Mouse (Mus musculus): ENCODE results near the gene Polr3g.
A peak's percentile ranks its signal among the peaks of the same experiment; 100 is the strongest.
"Not testable (repeated sequence)": the region's sequence is repeated elsewhere in the genome, so short reads cannot be mapped to it uniquely, and the experiment has no call there.

Gene Polr3g

DNA sequence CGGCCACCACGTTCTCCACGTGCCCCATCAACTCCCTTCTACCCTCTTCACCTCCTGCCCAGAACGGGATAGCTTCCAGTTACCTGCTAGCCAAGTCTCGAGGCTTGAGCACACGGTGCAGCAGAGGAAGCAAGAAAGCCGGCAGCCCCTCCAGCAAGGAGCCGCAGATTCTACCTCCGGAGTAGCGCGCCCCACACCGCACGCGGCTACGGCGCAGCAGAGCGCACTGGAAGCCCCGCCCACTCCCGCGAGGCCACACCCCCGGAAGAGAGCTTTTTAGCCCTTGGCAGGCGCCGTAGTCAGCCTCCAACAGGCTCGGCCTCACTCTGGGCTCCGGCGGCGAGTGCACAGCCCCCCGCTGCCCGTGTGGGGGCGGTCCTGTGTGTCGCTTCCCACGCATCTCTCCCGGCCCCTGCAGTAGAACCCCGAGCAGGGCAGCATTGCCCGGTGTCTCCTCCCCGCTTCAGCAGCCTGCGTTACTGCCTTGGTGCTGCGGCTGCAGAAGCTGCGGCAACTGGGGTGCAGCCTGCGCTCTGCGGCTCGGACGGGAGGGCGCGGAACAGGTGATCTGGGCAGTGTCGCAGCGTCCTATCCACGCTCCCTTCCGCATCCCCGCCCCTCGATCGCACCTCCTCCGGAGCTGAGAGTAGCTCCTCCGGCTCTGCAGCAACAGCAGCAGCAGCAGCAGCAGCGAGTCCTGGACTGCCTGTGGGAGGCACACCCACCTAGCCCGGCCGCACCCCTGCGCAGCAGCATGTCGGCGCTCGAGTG is at the start of gene Polr3g, which contains the start of gene Mblac2:
Gene Polr3g (minus strand): TSS at position 239 of the 771 bp plus-strand sequence.
Gene Mblac2 (plus strand): TSS at position 567 of the 771 bp plus-strand sequence.
- DNase-seq (ENCODE audit: low spot score in 2 of 2) = peak; percentile 91 to 93

DNA sequence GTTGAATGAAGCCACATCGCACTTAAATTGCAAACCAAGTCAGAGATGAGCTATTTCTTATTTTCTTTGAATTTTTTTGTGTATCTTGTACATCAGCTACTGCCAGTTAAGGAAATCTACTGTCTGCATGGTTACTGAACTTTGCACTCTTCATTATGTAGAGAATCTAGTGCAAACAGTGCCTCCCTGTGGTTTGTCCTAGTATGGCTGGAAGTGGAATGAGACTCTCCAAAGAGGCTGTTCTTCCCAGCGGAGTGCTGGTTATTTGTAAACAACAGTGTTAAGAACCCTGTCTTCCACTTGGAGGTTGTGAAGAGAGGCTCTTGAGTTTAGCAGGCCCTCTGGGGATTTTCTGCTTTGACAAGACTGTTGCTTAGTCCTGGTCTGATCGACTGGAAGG is 49.6 kb upstream of the Polr3g start:
- no peak for DNase-seq (ENCODE audit: low spot score in 2 of 2)

DNA sequence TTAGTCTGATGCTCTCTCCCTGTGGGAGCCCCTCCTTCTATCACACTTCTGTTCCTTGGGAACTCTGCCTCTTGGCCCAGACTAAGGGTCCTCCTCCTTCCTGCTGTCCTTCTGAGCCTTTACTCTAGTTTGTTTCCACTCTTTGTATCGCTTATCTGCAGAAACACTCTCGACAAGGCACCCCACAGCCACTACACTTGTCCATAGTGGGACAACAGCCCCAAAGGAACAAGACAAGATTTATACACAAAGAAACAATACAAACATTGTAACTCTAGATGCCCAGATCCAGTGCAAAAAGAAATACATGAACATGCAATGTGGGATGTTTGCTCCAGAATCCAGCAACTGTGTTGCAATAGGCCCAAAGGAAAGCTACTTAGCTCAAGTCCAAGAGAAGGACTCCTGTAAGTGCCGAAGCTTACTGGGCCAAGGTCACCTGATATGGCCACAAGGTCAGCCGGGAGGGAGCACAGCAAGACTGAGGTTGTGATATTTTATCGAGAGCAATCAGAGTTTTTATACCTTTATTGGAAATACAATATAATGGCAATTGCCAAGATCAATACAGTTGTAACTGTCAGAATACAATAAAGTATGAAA is 46.3 kb upstream of the Polr3g start:
- peak; percentile 28 to 38 for DNase-seq (ENCODE audit: low spot score in 2 of 2)

DNA sequence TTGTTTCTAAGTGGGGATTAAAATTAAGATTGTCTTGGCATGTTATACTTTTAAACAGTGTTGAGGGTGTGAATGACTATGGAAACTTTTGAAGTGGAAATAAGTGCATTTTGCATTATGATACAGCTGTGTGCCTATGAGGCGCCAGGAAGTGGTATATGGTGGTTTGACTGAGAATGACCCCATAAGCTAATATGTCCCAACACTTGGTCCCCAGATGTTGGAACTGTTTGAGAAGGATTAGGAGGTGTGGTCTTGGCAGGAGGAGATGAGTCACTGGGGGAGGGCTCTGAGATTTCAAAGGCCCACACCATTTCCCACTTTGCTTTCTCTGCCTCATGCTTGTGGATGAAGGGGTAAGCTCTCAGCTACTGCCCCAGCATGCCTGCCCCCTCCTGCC is 44.5 kb upstream of the Polr3g start:
- DNase-seq (ENCODE audit: low spot score in 2 of 2) = no peak

DNA sequence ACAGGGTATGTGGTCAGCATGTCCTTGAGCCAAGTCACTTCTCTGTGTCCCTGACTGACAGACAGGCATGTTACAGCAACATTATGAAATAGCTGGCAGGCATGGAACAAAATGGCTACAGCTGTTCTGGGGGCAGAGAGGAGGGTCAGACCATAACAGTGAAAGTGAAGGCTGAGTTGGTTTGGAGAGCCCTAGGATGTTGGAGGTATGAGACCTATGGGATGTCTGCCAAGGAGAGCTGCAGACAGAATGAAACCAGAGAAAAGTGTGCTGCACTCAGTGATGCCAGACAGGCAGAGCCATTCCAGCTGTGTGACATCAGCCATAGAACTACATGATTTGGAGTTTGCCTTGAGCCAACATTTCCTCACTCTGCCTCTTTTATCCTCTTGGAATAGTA is 44.1 kb upstream of the Polr3g start:
- DNase-seq (ENCODE audit: low spot score in 2 of 2) = peak; percentile 4 to 19

DNA sequence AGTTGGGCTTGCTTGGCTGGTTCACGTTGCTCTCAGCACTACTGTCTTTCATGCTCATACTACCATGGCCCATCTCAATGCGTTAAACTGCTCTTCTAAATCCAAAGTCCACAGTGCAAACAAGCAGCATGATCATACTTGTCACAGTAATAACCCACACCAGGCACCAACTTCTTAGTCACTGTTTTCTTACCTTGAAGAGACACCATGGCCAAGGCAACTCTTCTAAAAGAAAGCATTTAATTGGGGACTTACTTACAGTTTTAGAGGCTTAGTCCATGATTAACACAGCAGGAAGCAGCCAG is 33.2 kb upstream of the Polr3g start:
- DNase-seq (ENCODE audit: low spot score in 2 of 2) = no peak

DNA sequence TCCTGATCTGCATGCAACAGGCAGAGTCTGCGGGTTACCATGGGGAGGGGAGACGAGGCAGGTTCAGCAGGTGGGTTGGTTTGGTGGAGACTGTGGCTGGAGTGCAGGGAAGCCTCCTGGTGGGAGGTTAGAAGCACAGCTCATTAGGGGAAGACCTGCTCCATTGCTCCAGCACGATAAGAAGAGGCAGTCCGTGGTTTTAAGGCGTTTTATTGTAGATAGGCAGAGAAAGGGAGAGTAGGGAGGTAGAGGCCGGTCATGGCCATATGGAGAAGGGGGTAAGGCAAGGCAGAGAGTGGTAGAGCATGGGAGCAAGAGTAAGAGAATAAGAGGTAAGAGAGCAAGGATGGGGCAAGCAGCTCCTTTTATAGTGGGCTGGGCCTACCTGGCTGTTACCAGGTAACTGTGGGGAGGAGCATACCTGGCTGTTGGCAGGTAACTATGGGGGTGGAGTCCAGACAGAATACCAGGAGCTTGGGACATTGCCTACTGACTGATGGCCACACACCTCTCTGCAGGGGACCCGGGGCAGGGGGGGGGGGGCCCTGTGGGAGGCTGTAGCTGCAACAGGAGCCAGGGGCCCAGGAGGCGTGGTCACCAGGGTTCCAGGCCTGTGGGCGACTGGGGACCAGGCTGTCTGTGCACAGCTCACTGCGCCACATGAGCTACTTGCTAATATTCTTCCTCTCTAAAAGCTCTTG is 32.7 kb upstream of the Polr3g start:
- no peak for DNase-seq (ENCODE audit: low spot score in 2 of 2)

DNA sequence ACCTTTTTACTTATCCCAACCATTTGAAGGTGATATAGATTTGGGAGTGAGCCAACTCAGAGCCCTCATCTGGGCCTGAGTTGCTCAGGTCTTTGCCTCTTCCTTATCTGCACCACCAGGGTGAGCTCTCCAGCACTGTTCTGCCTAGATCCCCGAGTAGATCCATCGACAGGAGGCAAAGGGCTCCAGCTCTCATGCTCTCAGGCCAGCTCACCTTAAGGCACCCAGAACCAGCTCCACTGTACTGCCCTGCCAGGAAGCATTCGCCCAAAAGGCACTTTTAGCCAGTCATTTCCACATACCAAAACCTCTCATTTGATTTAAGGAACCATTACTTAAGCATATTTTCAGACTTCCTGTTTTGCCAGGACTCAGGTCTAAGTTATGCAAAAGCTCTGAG is 30.1 kb upstream of the Polr3g start:
- peak in 1 of 2 experiments; percentile 2 for DNase-seq (ENCODE audit: low spot score in 2 of 2)

DNA sequence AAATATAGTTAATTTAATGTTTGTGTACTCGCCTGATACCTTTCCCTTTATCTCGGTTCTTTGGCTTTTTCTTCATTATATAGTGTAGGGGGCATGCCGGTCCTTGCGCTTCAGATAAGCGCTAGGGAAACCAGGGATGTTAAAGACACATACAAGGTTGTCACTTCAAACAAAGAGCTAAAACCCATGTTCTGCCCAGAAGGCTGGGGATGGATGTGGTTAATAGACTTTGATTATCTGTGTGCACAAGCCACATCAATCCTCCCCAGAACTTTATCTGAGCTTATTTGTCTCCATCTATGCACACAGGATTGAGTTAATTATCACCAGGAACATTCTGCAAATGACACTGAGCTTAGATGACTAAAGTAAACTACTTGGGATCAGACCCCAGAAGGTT is 25.8 kb upstream of the Polr3g start:
- no peak for DNase-seq (ENCODE audit: low spot score in 2 of 2)

DNA sequence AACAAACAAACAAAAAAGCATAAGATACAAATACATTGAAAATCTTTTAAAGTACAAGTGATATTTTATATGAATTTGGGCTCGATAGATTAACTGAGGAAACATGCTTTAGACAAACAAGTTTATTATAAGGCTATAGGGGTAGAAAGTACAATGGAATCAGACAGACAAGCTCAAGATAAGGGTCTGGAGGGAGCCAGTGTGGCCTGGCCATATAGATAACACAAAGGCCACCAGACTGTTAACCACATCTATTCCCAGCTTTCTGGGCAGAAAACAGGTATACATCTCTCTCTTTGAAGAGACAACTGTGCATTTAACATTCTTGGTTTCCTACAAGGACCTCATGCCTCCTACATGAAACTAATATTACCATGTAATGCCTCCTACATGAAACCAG is 19.5 kb upstream of the Polr3g start:
- no peak for DNase-seq (ENCODE audit: low spot score in 2 of 2)

DNA sequence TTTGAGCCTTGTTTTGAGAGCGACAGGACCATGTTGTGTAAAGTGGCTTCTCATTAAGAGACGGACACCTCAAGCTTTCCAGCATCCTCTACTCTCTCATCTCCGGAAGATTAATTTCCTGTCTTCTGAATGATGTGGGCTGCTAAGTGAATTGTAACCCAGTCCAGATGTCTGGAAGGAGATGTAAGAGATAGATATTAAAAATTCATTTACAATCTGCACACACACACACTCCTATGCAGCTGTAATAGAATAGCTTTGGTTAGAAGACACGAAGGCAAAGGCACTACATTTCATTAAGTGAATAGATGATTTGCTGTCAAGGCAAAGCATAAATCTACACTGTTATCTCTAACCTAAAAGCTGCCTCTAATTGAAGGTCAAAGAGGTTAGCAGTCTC is 18.3 kb upstream of the Polr3g start:
- DNase-seq (ENCODE audit: low spot score in 2 of 2) = no peak

DNA sequence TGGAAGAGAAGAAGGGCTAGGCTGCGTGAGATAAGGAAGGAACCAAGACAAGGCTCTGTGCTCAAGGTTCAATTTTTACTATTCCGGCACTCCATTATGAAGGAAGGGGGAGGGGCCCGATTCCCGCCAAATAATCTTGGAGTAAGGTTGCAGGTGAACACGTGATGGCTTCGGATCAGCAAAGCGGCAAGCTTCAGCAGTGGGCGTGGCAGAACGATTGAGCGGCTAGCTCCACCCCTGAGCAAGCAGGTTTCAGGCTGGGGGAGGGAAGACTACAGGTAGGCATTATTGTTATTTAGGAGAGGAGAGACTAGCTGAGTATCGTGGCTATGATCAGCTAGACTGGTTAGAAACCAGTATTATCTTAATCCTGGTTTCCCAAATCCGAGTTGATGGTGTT is 17.3 kb upstream of the Polr3g start:
- DNase-seq (ENCODE audit: low spot score in 2 of 2) = not testable (repeated sequence)

DNA sequence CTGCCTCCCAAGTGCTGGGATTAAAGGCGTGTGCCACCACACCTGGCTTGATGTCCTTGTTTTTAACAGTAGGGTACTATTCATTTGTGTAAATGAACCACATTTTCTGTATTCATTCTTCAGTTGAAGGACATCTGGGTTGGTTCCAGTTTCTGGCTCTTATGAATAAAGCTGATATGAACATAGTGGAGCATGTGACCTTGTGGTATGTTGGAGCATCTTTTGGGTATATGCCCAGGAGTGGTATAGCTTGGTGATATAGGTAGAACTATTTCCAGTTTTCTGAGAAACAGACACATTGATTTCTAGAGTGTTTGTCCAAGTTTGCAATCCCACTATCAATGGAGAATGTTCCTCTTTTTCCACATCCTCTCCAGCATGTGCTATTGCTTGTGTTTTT is 3.1 kb upstream of the Polr3g start:
- no peak for DNase-seq (ENCODE audit: low spot score in 2 of 2)

DNA sequence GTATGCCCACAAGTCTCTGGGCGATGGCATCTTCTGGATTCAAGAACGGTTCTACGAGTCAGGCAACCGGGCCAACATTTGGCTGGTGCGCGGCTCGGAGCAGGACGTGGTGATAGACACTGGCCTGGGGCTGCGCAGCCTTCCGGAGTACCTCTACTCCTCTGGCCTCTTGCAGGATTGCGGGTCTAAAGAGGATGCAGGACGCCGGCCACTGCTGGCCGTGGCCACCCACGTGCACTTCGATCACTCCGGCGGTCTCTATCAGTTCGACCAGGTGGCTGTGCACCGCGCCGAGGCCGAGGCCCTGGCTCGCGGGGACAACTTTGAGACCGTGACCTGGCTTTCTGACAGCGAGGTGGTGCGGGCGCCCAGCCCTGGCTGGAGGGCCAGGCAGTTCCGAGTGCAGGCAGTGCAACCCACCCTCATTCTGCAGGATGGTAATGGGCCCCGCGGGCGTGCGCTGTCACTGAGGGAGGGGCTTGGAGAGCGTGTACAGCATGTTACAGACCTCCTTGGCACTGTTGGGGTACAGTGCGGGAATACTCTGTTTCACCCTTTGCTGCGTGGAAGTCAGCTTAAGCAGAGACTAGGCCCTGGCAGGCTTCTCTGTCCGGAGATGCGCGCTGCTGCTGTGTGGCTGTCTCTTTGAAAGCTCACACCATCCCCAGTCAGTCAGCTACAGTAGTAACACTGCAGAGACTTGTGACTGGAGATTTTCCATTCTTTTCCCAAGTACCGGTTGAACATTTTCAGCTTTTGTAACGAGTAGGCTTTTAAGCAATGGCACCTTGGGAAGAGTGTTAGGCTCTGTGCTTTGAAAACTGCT is 946 bp upstream of the Polr3g start:
- DNase-seq (ENCODE audit: low spot score in 2 of 2) = peak in 1 of 2 experiments; percentile 20

DNA sequence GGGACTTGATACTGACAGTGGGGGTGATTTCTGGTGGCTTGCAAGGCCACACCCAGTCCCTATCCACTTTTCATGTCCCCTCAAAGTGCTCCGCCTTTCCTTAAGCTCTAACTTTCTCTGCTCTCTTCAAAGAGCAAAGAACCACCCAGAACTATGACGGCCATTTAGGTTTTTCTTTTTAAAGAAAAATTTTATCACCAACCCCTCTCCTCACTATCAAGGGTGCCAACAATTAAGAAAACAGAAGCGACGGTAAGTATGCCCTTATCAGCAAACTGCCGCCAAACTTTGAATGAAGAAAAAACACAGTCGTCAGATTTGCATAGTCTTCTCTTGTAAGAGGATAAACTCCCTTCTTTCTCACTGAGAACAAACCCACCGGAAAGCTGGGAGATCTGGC is 547 bp downstream of the Polr3g start:
- DNase-seq (ENCODE audit: low spot score in 2 of 2) = no peak

DNA sequence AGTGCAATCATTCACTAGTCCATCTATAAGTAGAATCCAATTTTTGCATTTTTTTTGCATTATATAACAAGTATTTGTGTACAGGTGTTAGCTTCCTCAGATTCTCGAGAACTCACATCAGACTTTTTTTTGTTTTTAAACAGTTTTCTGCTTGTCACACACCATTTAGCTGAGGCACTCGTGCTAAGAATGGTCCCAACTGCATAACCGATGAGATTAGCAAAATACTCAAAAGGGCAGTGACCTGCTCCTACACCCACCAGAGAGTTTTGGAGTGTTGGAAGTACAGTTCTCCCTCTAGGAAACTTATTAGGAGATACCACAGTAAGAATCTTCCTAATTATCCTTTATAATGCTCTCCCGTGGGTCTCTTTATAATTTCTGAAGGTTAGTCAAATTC is 1.0 kb downstream of the Polr3g start:
- DNase-seq (ENCODE audit: low spot score in 2 of 2) = no peak

DNA sequence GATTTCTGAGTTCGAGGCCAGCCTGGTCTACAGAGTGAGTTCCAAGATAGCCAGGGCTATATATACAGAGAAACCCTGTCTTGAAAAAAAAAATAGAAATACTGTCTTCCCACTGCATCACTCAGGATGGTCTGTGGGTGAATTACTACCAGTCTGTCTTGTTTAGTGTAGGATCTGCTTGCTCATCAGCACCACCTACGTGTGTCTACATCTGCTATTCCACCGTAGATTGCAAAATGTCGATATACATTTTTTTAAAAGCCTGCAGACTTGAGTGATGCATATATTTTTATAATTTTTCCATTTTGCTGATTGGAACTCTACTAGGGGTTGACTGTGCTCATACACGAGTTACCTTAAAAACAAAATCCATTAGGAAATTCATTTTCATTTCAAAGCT is 4.5 kb downstream of the Polr3g start:
- DNase-seq (ENCODE audit: low spot score in 2 of 2) = no peak

DNA sequence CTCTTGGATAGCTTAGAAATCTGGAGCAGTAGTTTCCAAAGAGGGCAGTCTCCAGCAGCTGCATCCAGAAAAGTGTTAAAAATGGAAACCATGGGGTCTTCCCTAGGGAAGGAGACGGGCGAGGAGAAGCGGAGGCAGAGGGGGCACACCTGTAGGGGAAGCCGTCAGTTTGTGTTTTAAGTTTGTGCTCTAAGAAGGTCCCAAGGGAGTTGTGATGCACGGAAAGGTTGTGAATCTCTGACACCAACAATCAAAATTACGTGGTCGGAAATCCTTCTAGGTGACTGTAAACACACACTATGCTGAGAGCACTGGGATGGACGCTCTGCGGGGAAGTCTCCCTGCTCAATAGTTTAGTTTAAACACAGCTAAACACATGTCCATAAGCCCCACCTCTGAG is 7.2 kb downstream of the Polr3g start:
- DNase-seq (ENCODE audit: low spot score in 2 of 2) = no peak

DNA sequence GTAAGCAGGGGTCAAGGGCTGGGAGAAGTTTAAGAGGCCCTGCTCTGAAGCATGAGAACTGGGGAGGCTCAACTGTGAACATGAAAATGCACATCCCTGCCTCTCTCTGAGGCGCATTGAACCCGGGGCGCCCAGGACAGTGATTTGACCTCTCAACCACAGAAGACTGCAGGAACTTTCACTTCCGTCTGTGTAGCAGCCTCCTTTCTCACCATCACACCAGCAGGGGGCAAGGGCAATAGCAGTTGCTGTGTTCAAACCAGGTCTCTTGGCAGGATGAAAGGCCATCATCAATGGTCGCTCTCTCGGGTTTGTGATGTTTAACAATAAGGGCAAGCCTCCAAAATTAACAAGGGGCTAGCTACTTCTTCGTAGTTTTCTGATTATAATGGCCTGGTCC is 7.7 kb downstream of the Polr3g start:
- no peak for DNase-seq (ENCODE audit: low spot score in 2 of 2)

DNA sequence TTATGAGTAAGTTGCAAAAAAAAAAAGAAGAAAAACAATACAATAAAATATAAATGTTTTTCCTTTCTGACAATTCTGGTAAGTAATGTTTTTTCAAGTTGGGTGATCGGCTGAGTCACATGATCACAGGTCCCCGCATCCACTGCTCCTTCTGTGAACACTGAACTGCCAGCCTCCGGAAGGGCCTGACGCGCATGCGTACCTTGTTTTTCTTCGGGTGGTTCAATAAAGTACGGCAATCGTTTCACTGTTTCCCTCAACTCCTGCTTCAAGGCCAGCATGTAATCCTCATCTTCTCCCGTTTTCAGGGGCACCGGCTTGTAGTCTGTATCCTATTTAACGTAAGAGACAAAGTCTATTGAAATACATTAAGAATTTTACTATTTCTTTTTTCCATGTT is 16.4 kb downstream of the Polr3g start:
- no peak for DNase-seq (ENCODE audit: low spot score in 2 of 2)

DNA sequence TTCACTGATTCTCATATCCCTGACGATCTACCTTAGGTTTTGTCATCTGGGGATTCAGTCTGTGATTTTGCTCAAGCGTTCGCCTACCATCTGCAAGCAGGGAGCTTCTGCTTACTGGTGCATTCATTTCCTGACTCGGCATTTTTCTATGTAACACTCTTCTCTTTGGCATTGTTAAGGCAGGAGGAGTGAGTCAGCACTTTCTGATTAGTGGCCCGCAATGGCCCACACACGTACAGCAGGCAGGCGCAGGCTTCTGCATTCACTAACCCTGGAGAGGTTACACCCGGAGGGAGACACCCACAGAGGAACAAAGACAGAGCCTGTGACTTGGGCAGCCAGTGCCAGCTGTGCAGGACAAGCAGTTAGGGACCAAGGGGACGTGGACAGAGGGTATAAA is 19.2 kb downstream of the Polr3g start:
- DNase-seq (ENCODE audit: low spot score in 2 of 2) = peak; percentile 19 to 36

DNA sequence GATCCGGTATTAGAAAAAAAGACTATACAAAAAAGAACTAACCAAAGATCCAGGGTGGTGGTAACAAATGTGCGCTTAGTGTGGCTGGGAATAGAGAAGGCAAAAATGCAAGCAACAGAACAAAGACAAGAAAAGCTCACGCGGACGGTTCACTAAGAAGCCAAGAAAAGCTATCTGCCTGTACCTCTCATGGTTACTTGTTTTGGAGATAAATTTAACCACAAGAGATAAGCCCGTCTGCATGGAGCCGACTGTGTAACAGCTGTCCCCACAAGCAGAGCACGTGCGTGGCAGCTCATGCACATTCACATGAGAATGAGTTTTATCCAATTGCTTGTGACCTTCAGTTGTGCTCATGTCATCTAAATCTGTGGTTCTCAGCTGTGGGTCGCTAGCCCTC is 20.3 kb downstream of the Polr3g start:
- peak; percentile 12 to 13 for DNase-seq (ENCODE audit: low spot score in 2 of 2)

Data from heart, adult 9 months (tissue).